In genomic region chr16:62356349-62356748, GRCm38 (mm10) we compare ENCODE assay signal across 19 mouse cellular contexts.
A peak's percentile ranks its signal among the peaks of the same experiment; 100 is the strongest.
DNase-seq lines count a peak whose midpoint lies in the region; ATAC-seq lines count a peak whose summit lies in the region.
"Had no signal": no experiment of that assay in that cellular context is flagged by ENCODE, and none has a peak within 500 bp of the region (broad histone marks: within the 10 kb centered on the region; RNA-seq: fewer than 3 reads in every experiment).

No protein-coding gene starts in this region.

- no peak overlapping the region for H3K27ac ChIP-seq in forebrain, embryonic 11.5 days (ENCODE audit: low read depth, low read length)
- no peak overlapping the region for H3K27ac ChIP-seq in forebrain, embryonic 10.5 days
- H3K27ac ChIP-seq in forebrain, embryonic 14.5 days (ENCODE audit: low read depth, low read length): no peak overlapping the region
- peak overlapping the region; percentile 64; the same call in 1 of the 2 replicates for H3K27ac ChIP-seq in hindbrain, embryonic 14.5 days
- H3K27ac ChIP-seq in midbrain, embryonic 16.5 days (ENCODE audit: low read length): peak overlapping the region; percentile 51; the same call in 1 of the 2 replicates
- H3K27ac ChIP-seq in liver, embryonic 11.5 days (ENCODE audit: low read depth, low read length): no peak overlapping the region
- H3K27ac ChIP-seq: limb, embryonic 12.5 days; liver, embryonic 12.5 days had no signal

- no peaks in the 10 kb centered on the region for H3K36me3 ChIP-seq in forebrain, embryonic 11.5 days (ENCODE audit: control insufficient read depth, insufficient read depth, low read length)
- H3K36me3 ChIP-seq in forebrain, embryonic 10.5 days (replicated peaks): no peaks in the 10 kb centered on the region
- no peaks in the 10 kb centered on the region for H3K36me3 ChIP-seq in forebrain, embryonic 14.5 days (ENCODE audit: control insufficient read depth, insufficient read depth, low read length)
- H3K36me3 ChIP-seq in hindbrain, embryonic 14.5 days (replicated peaks; ENCODE audit: control insufficient read depth, insufficient read depth): no peaks in the 10 kb centered on the region
- H3K36me3 ChIP-seq in midbrain, embryonic 16.5 days (ENCODE audit: control insufficient read depth, insufficient read depth, low read length): no peaks in the 10 kb centered on the region
- H3K36me3 ChIP-seq in liver, embryonic 11.5 days (ENCODE audit: control insufficient read depth, insufficient read depth, low read length): no peaks in the 10 kb centered on the region
- H3K36me3 ChIP-seq: limb, embryonic 12.5 days; liver, embryonic 12.5 days had no signal

- H3K4me1 ChIP-seq in forebrain, embryonic 11.5 days (replicated peaks; ENCODE audit: control insufficient read depth, insufficient read depth, low read length): no peaks in the 10 kb centered on the region
- peaks cover 23% of the 10 kb centered on the region for H3K4me1 ChIP-seq in forebrain, embryonic 10.5 days
- no peaks in the 10 kb centered on the region; the same call in 1 of the 2 replicates for H3K4me1 ChIP-seq in forebrain, embryonic 14.5 days (ENCODE audit: control insufficient read depth, insufficient read depth, low read length)
- no peaks in the 10 kb centered on the region for H3K4me1 ChIP-seq in hindbrain, embryonic 14.5 days (replicated peaks; ENCODE audit: control insufficient read depth, insufficient read depth, low read length)
- peaks cover 3% of the 10 kb centered on the region; the same call in 1 of the 2 replicates for H3K4me1 ChIP-seq in midbrain, embryonic 16.5 days (ENCODE audit: control insufficient read depth, insufficient read depth, low read length)
- no peaks in the 10 kb centered on the region for H3K4me1 ChIP-seq in liver, embryonic 11.5 days (replicated peaks; ENCODE audit: control insufficient read depth, insufficient read depth, low read length)
- H3K4me1 ChIP-seq: limb, embryonic 12.5 days; liver, embryonic 12.5 days had no signal

- peak; percentile 60 for ATAC-seq in forebrain, embryonic 11.5 days (replicated peaks; ENCODE audit: low FRiP score)
- 0 out of 2 replicates have a peak, but pooled peaks have one; percentile 49 for ATAC-seq in forebrain, embryonic 14.5 days
- ATAC-seq in hindbrain, embryonic 14.5 days (ENCODE audit: low FRiP score): 0 out of 2 replicates have a peak, but pooled peaks have one; percentile 65
- ATAC-seq in midbrain, embryonic 16.5 days: peak; percentile 85
- no peak for ATAC-seq in liver, embryonic 11.5 days (replicated peaks; ENCODE audit: low FRiP score)
- ATAC-seq: liver, embryonic 12.5 days had no signal

- DNase-seq in forebrain, embryonic 11.5 days (ENCODE audit: low spot score): no peak
- no peak for DNase-seq in forebrain, embryonic 10.5 days (ENCODE audit: extremely low spot score, low spot score)
- DNase-seq in forebrain, embryonic 14.5 days (ENCODE audit: low spot score): no peak
- no peak for DNase-seq in hindbrain, embryonic 14.5 days (ENCODE audit: low spot score)
- no peak for DNase-seq in heart, postnatal 14 days
- no peak for DNase-seq in liver, embryonic 11.5 days (ENCODE audit: low spot score)
- DNase-seq in gastrocnemius, postnatal 14 days: no peak
- DNase-seq: adrenal gland, postnatal 14 days; cerebellum, adult 8-10 months; cerebellum, postnatal 36 days; kidney, adult 11 months; layer of hippocampus, postnatal 36 days; lung, adult 18-20 months; thymus, adult 18-20 months; thymus, postnatal 36 days had no signal

- H3K4me3 ChIP-seq in forebrain, embryonic 11.5 days (ENCODE audit: low read depth, low read length): no peak overlapping the region
- H3K4me3 ChIP-seq in forebrain, embryonic 10.5 days: no peak overlapping the region
- no peak overlapping the region for H3K4me3 ChIP-seq in forebrain, embryonic 14.5 days (ENCODE audit: low read depth, low read length)
- peak overlapping the region; percentile 12; the same call in 1 of the 2 replicates for H3K4me3 ChIP-seq in hindbrain, embryonic 14.5 days (replicated peaks; ENCODE audit: low read length)
- H3K4me3 ChIP-seq in midbrain, embryonic 16.5 days (ENCODE audit: low read depth, low read length): no peak overlapping the region
- no peak overlapping the region for H3K4me3 ChIP-seq in liver, embryonic 11.5 days (ENCODE audit: low read depth, low read length)
- H3K4me3 ChIP-seq: limb, embryonic 12.5 days; liver, embryonic 12.5 days had no signal

- WGBS in forebrain, embryonic 11.5 days: 69% methylated on average over 3 of the region's 3 CpGs
- 81% methylated on average over 3 of the region's 3 CpGs for WGBS in forebrain, embryonic 10.5 days
- WGBS in forebrain, embryonic 14.5 days: 30% methylated on average over 3 of the region's 3 CpGs
- 59% methylated on average over 3 of the region's 3 CpGs for WGBS in hindbrain, embryonic 14.5 days
- 74% methylated on average over 3 of the region's 3 CpGs for WGBS in midbrain, embryonic 16.5 days
- 86% methylated on average over 3 of the region's 3 CpGs for WGBS in liver, embryonic 11.5 days

- H3K9ac ChIP-seq in forebrain, embryonic 11.5 days (ENCODE audit: low read length): no peak overlapping the region
- no peak overlapping the region for H3K9ac ChIP-seq in forebrain, embryonic 14.5 days (ENCODE audit: low read length)
- H3K9ac ChIP-seq in hindbrain, embryonic 14.5 days: no peak overlapping the region
- H3K9ac ChIP-seq in midbrain, embryonic 16.5 days (ENCODE audit: low read depth, low read length): peak overlapping the region; percentile 1; the same call in 1 of the 2 replicates
- no peak overlapping the region for H3K9ac ChIP-seq in liver, embryonic 11.5 days (ENCODE audit: low read depth, low read length)
- H3K9ac ChIP-seq: limb, embryonic 12.5 days; liver, embryonic 12.5 days had no signal

- H3K4me2 ChIP-seq in forebrain, embryonic 11.5 days (ENCODE audit: low read depth, low read length, severe bottlenecking): no peak overlapping the region
- H3K4me2 ChIP-seq in forebrain, embryonic 14.5 days (ENCODE audit: low read length): peak overlapping the region; percentile 13
- peak overlapping the region; percentile 37 for H3K4me2 ChIP-seq in hindbrain, embryonic 14.5 days (replicated peaks)
- peak overlapping the region; percentile 26 for H3K4me2 ChIP-seq in midbrain, embryonic 16.5 days (ENCODE audit: low read length)
- no peak overlapping the region for H3K4me2 ChIP-seq in liver, embryonic 11.5 days
- H3K4me2 ChIP-seq: heart, embryonic 11.5 days; limb, embryonic 12.5 days; liver, embryonic 12.5 days had no signal

- intact Hi-C loops in heart, postnatal 14 days (cut with DNase I): no loop called here
- intact Hi-C loops in gastrocnemius, postnatal 14 days (cut with DNase I; ENCODE audit: low total_unique reads): no loop called here

- H3K27me3 ChIP-seq in forebrain, embryonic 11.5 days (ENCODE audit: control insufficient read depth, insufficient read depth, low read length): no peaks in the 10 kb centered on the region
- H3K27me3 ChIP-seq in forebrain, embryonic 10.5 days (ENCODE audit: poor library complexity, severe bottlenecking): no peaks in the 10 kb centered on the region
- no peaks in the 10 kb centered on the region for H3K27me3 ChIP-seq in forebrain, embryonic 14.5 days (replicated peaks; ENCODE audit: control insufficient read depth, insufficient read depth, low read length)
- H3K27me3 ChIP-seq in hindbrain, embryonic 14.5 days (ENCODE audit: control insufficient read depth, insufficient read depth, low read length): no peaks in the 10 kb centered on the region
- H3K27me3 ChIP-seq in midbrain, embryonic 16.5 days (ENCODE audit: control insufficient read depth, insufficient read depth, low read depth, low read length): no peaks in the 10 kb centered on the region
- no peaks in the 10 kb centered on the region for H3K27me3 ChIP-seq in liver, embryonic 11.5 days (replicated peaks; ENCODE audit: control insufficient read depth, insufficient read depth, low read length)
- H3K27me3 ChIP-seq: limb, embryonic 12.5 days; liver, embryonic 12.5 days had no signal

- no peaks in the 10 kb centered on the region for H3K9me3 ChIP-seq in forebrain, embryonic 11.5 days (ENCODE audit: control insufficient read depth, low read length)
- H3K9me3 ChIP-seq in forebrain, embryonic 10.5 days: no peaks in the 10 kb centered on the region
- no peaks in the 10 kb centered on the region for H3K9me3 ChIP-seq in forebrain, embryonic 14.5 days (replicated peaks; ENCODE audit: control insufficient read depth, low read length)
- no peaks in the 10 kb centered on the region for H3K9me3 ChIP-seq in hindbrain, embryonic 14.5 days (ENCODE audit: control insufficient read depth, low read length)
- no peaks in the 10 kb centered on the region for H3K9me3 ChIP-seq in midbrain, embryonic 16.5 days (replicated peaks; ENCODE audit: control insufficient read depth, low read length, poor library complexity, severe bottlenecking)
- no peaks in the 10 kb centered on the region for H3K9me3 ChIP-seq in liver, embryonic 11.5 days (ENCODE audit: control insufficient read depth, low read length)
- H3K9me3 ChIP-seq: limb, embryonic 12.5 days; liver, embryonic 12.5 days had no signal

Comparison
In these comparisons a context has a peak if more than half of its experiments do, and no peak if none do; other contexts are left out.
1. H3K4me2 ChIP-seq: peak in forebrain, embryonic 14.5 days (single experiment), hindbrain, embryonic 14.5 days (single experiment) and midbrain, embryonic 16.5 days (single experiment); none in forebrain, embryonic 11.5 days (single experiment) and liver, embryonic 11.5 days (single experiment).
2. H3K27ac ChIP-seq: peak in hindbrain, embryonic 14.5 days (single experiment) and midbrain, embryonic 16.5 days (single experiment); none in forebrain, embryonic 11.5 days (single experiment), forebrain, embryonic 10.5 days (single experiment), forebrain, embryonic 14.5 days (single experiment) and liver, embryonic 11.5 days (single experiment).